ENCODE assay signal across 10 mouse cellular contexts in genomic region chr7:27384731-27385130, GRCm38 (mm10). TPM values are rescaled to one million over a fixed set of nuclear protein-coding genes. Genes with fewer than 3 reads are reported as not detected.
A peak's percentile ranks its signal among the peaks of the same experiment; 100 is the strongest.
DNase-seq lines count a peak whose midpoint lies in the region; ATAC-seq and TF ChIP-seq lines count a peak whose summit lies in the region.
"Had no signal": no experiment of that assay in that cellular context is flagged by ENCODE, and none has a peak within 500 bp of the region (broad histone marks: within the 10 kb centered on the region; RNA-seq: fewer than 3 reads in every experiment).

No protein-coding gene starts in this region.

- no peak overlapping the region for H3K9ac ChIP-seq in intestine, postnatal 0 days (ENCODE audit: low read depth, low read length)
- no peak overlapping the region for H3K9ac ChIP-seq in intestine, embryonic 15.5 days
- H3K9ac ChIP-seq in ES-Bruce4 (ENCODE audit: low read depth, poor library complexity, severe bottlenecking), result peak overlapping the region; percentile 41; the same call in 1 of the 2 replicates
- no peak overlapping the region for H3K9ac ChIP-seq in liver, embryonic 14.5 days (replicated peaks)

- no peak for ATAC-seq in intestine, postnatal 0 days
- ATAC-seq in intestine, embryonic 15.5 days, result no peak
- ATAC-seq in liver, embryonic 14.5 days (ENCODE audit: insufficient read depth), result no peak

- 45% methylated on average over 4 of the region's 4 CpGs for WGBS in intestine, postnatal 0 days
- WGBS in intestine, embryonic 15.5 days, result 44% methylated on average over 4 of the region's 4 CpGs
- WGBS in liver, embryonic 14.5 days (ENCODE audit: insufficient replicate concordance), result 47% methylated on average over 4 of the region's 4 CpGs

- no peaks in the 10 kb centered on the region for H3K27me3 ChIP-seq in intestine, postnatal 0 days (replicated peaks; ENCODE audit: control insufficient read depth, insufficient read depth, low read length)
- no peaks in the 10 kb centered on the region; the same call in 1 of the 2 replicates for H3K27me3 ChIP-seq in intestine, embryonic 15.5 days (replicated peaks)
- no peaks in the 10 kb centered on the region for H3K27me3 ChIP-seq in ES-Bruce4 (ENCODE audit: control insufficient read depth, insufficient read depth, low read length, poor library complexity, severe bottlenecking)
- H3K27me3 ChIP-seq in liver, embryonic 14.5 days (ENCODE audit: control insufficient read depth, insufficient read depth, low read length), result no peaks in the 10 kb centered on the region

- peak; percentile 87 for TF ChIP-seq CTCF in intestine, postnatal 0 days (IDR thresholded peaks at IDR 0.05; ENCODE audit: low read depth)
- TF ChIP-seq CTCF in ES-Bruce4 (IDR thresholded peaks at IDR 0.05; ENCODE audit: low read depth, low read length), result peak; percentile 84
- TF ChIP-seq CTCF in liver, embryonic 14.5 days (IDR thresholded peaks at IDR 0.05; ENCODE audit: low read depth), result peak; percentile 93

- H3K27ac ChIP-seq in intestine, postnatal 0 days (ENCODE audit: low read depth, low read length), result no peak overlapping the region
- H3K27ac ChIP-seq in intestine, embryonic 15.5 days, result no peak overlapping the region
- H3K27ac ChIP-seq in ES-Bruce4 (ENCODE audit: insufficient read depth, low read length), result peak overlapping the region; percentile 82
- no peak overlapping the region for H3K27ac ChIP-seq in liver, embryonic 14.5 days

- no peak overlapping the region for H3K4me3 ChIP-seq in intestine, postnatal 0 days (ENCODE audit: low read depth, low read length)
- H3K4me3 ChIP-seq in intestine, embryonic 15.5 days (replicated peaks), result no peak overlapping the region
- H3K4me3 ChIP-seq in ES-Bruce4 (ENCODE audit: low read depth, low read length), result no peak overlapping the region
- no peak overlapping the region for H3K4me3 ChIP-seq in liver, embryonic 14.5 days (ENCODE audit: insufficient read depth in 1 of 2, low read depth in 2 of 2, low read length in 2 of 2)

- no peak overlapping the region for H3K4me2 ChIP-seq in intestine, postnatal 0 days (replicated peaks; ENCODE audit: low read depth)
- no peak overlapping the region for H3K4me2 ChIP-seq in intestine, embryonic 15.5 days (replicated peaks)
- no peak overlapping the region for H3K4me2 ChIP-seq in liver, embryonic 14.5 days (ENCODE audit: low read depth)

- 0 out of 2 replicates have a peak, but pooled peaks have one; percentile 21 for TF ChIP-seq EP300 in ES-Bruce4 (IDR thresholded peaks at IDR 0.05; ENCODE audit: insufficient read depth, low read depth, low read length)
- no peak for TF ChIP-seq EP300 in liver, embryonic 14.5 days (IDR thresholded peaks at IDR 0.05; ENCODE audit: low read depth)

- no peak for TF ChIP-seq POLR2A in ES-Bruce4 (IDR thresholded peaks at IDR 0.05; ENCODE audit: insufficient read depth, low read length)

- H3K9me3 ChIP-seq in intestine, postnatal 0 days (ENCODE audit: control insufficient read depth), result no peaks in the 10 kb centered on the region
- no peaks in the 10 kb centered on the region for H3K9me3 ChIP-seq in intestine, embryonic 15.5 days
- no peaks in the 10 kb centered on the region for H3K9me3 ChIP-seq in ES-Bruce4 (replicated peaks; ENCODE audit: control insufficient read depth, insufficient read depth, low read length, poor library complexity, severe bottlenecking)
- no peaks in the 10 kb centered on the region for H3K9me3 ChIP-seq in liver, embryonic 14.5 days (ENCODE audit: control insufficient read depth, low read length)

- H3K4me1 ChIP-seq in intestine, postnatal 0 days (replicated peaks; ENCODE audit: control insufficient read depth, insufficient read depth, low read length), result no peaks in the 10 kb centered on the region
- peaks cover 5% of the 10 kb centered on the region for H3K4me1 ChIP-seq in intestine, embryonic 15.5 days (replicated peaks)
- H3K4me1 ChIP-seq in ES-Bruce4 (ENCODE audit: control insufficient read depth, insufficient read depth, low read length), result peaks cover 5% of the 10 kb centered on the region
- H3K4me1 ChIP-seq in liver, embryonic 14.5 days (replicated peaks; ENCODE audit: control insufficient read depth in 2 of 2, insufficient read depth in 2 of 2, low read length in 1 of 2), result peaks cover 5 to 11% of the 10 kb centered on the region in 2 experiments

- DNase-seq in c-Kit-negative CD71-positive TER-119-positive erythroid progenitor cells, embryonic 14.5 days (ENCODE audit: low read depth, low spot score), result peak; percentile 48
- DNase-seq in heart, postnatal 36 days, result peak; percentile 71 to 79
- no peak for DNase-seq in liver, embryonic 14.5 days (ENCODE audit: low read depth in 3 of 3, low spot score in 3 of 3)
- DNase-seq in spleen, postnatal 10 days (ENCODE audit: low spot score in 2 of 2), result peak; percentile 61 to 86
- no peak for DNase-seq in right cerebral cortex, adult 18-20 months

- intact Hi-C loops in heart, postnatal 36 days (cut with DNase I), result loop anchor here (1.0 to 2.0 kb wide), 2 partner anchors 48 to 82 kb away; no protein-coding TSS in a partner anchor

- H3K36me3 ChIP-seq in intestine, postnatal 0 days (ENCODE audit: control insufficient read depth, insufficient read depth), result no peaks in the 10 kb centered on the region
- H3K36me3 ChIP-seq in intestine, embryonic 15.5 days, result no peaks in the 10 kb centered on the region
- H3K36me3 ChIP-seq in ES-Bruce4 (ENCODE audit: control insufficient read depth, insufficient read depth, low read length, poor library complexity, severe bottlenecking), result no peaks in the 10 kb centered on the region
- no peaks in the 10 kb centered on the region for H3K36me3 ChIP-seq in liver, embryonic 14.5 days (replicated peaks; ENCODE audit: control insufficient read depth, insufficient read depth, low read depth)

RNA-seq across cellular contexts. Expression of gene Gm20479, which starts 27.5 kb away (rescaled TPM):
- 0.61 and 0.72 TPM in 2 replicates for polyA plus RNA-seq in intestine, postnatal 0 days (2015; fragmentation: Nextera tagmentation; extraction: Ambion mirVana)
- polyA plus RNA-seq in intestine, embryonic 15.5 days (2015; fragmentation: Nextera tagmentation; extraction: Ambion mirVana), result 1.8 TPM in 1 of 2 replicates, not detected in the other
- polyA plus RNA-seq in ES-Bruce4 (2011; ENCODE audit: insufficient read depth, insufficient read length, low read depth, missing spikeins), result 15.8 and 17.1 TPM in 2 replicates
- total RNA-seq in heart, postnatal 36 days (2021), result not detected
- polyA plus RNA-seq in liver, embryonic 14.5 days (2012; rRNA removed), result 0.09 and 0.40 TPM in 2 replicates
- not detected in 2 replicates for polyA plus RNA-seq in liver, embryonic 14.5 days (2014; fragmentation: Nextera tagmentation; extraction: Ambion mirVana)
- polyA plus RNA-seq: frontal cortex, adult 2 months; neural tube, embryonic 14.5 days had no signal

RNA-seq across cellular contexts. Expression of gene Shkbp1, which starts 28.9 kb away (rescaled TPM):
- 26.9 and 29.1 TPM in 2 replicates for polyA plus RNA-seq in intestine, postnatal 0 days (2015; fragmentation: Nextera tagmentation; extraction: Ambion mirVana)
- polyA plus RNA-seq in intestine, embryonic 15.5 days (2015; fragmentation: Nextera tagmentation; extraction: Ambion mirVana), result 35.0 and 35.5 TPM in 2 replicates
- 43.6 and 44.5 TPM in 2 replicates for polyA plus RNA-seq in ES-Bruce4 (2011; ENCODE audit: insufficient read depth, insufficient read length, low read depth, missing spikeins)
- total RNA-seq in heart, postnatal 36 days (2021), result 1 to 10 TPM; 6.5 to 7.5 TPM
- 19.1 and 24.7 TPM in 2 replicates for polyA plus RNA-seq in liver, embryonic 14.5 days (2012; rRNA removed)
- polyA plus RNA-seq in liver, embryonic 14.5 days (2014; fragmentation: Nextera tagmentation; extraction: Ambion mirVana), result 11.8 and 15.1 TPM in 2 replicates

RNA-seq across cellular contexts. Expression of gene Ltbp4, which starts 47.2 kb away (rescaled TPM):
- 40.7 and 43.7 TPM in 2 replicates for polyA plus RNA-seq in intestine, postnatal 0 days (2015; fragmentation: Nextera tagmentation; extraction: Ambion mirVana)
- polyA plus RNA-seq in intestine, embryonic 15.5 days (2015; fragmentation: Nextera tagmentation; extraction: Ambion mirVana), result 75.9 and 92.8 TPM in 2 replicates
- 66.8 and 72.5 TPM in 2 replicates for polyA plus RNA-seq in ES-Bruce4 (2011; ENCODE audit: insufficient read depth, insufficient read length, low read depth, missing spikeins)
- 100 to 1,000 TPM; 207 to 236 TPM for total RNA-seq in heart, postnatal 36 days (2021)
- polyA plus RNA-seq in liver, embryonic 14.5 days (2012; rRNA removed), result 5.2 and 5.5 TPM in 2 replicates
- polyA plus RNA-seq in liver, embryonic 14.5 days (2014; fragmentation: Nextera tagmentation; extraction: Ambion mirVana), result 2.5 and 3.0 TPM in 2 replicates

Comparison
In these comparisons a context has a peak if more than half of its experiments do, and no peak if none do; other contexts are left out.
1. DNase-seq: peak in c-Kit-negative CD71-positive TER-119-positive erythroid progenitor cells, embryonic 14.5 days (single experiment), heart, postnatal 36 days (2 of 2) and spleen, postnatal 10 days (2 of 2); none in liver, embryonic 14.5 days (0 of 3) and right cerebral cortex, adult 18-20 months (single experiment).
2. Peak in every context shown above with its lines, with median percentiles within 50 percentile points of each other: CTCF ChIP-seq.